Mouse (Mus musculus) stomach, postnatal 0 days (tissue): ENCODE measurements at regions not wholly inside any gene's neighbourhood (a gene's known extent, or its start where the extent isn't known, plus 50 kb on each side); places are given as distances from the start of the nearest gene placed in this dataset.

Experiments
- ATAC-seq: fragments of 200-750 bp; cut with Nextera tagmentation; 2 replicates; pipeline ENCODE4 v1.8.0; 2017; ENCODE audit not compliant: low FRiP score, low TSS enrichment
- DNase-seq: peaks from one replicate; pipeline ENCODE4 v3.0.0-alpha.2; 2016; ENCODE audit warnings: low spot score
- H3K27ac ChIP-seq: fragments of 300-500 bp; sonication (generic); replicated peaks from 2 replicates; pipeline ENCODE4 v1.5.1; 2014; ENCODE audit warnings: mild to moderate bottlenecking, control low read depth
- H3K27me3 ChIP-seq: fragments of 300-500 bp; sonication (generic); 2 replicates; pipeline ENCODE4 v1.6.1; 2014; ENCODE audit warnings: low read length; ENCODE audit not compliant: control insufficient read depth, insufficient read depth
- H3K36me3 ChIP-seq: fragments of 300-500 bp; sonication (generic); 2 replicates; pipeline ENCODE4 v1.6.1; 2014; ENCODE audit warnings: low read length, mixed read lengths; ENCODE audit not compliant: control insufficient read depth, insufficient read depth
- H3K4me1 ChIP-seq: fragments of 300-500 bp; sonication (generic); replicated peaks from 2 replicates; pipeline ENCODE4 v1.6.1; 2014; ENCODE audit warnings: antibody characterized with exemption; ENCODE audit not compliant: control insufficient read depth, insufficient read depth
- H3K4me2 ChIP-seq: fragments of 300-500 bp; sonication (generic); replicated peaks from 2 replicates; pipeline ENCODE4 v1.6.1; 2014; ENCODE audit warnings: low read depth, mild to moderate bottlenecking, control low read depth, moderate library complexity
- H3K4me3 ChIP-seq: fragments of 300-500 bp; sonication (generic); 2 replicates; pipeline ENCODE4 v1.5.1; 2014; ENCODE audit warnings: low read depth, low read length, control low read depth
- H3K9ac ChIP-seq: fragments of 300-500 bp; sonication (generic); 2 replicates; pipeline ENCODE4 v1.6.1; 2014; ENCODE audit warnings: mild to moderate bottlenecking, low read length, control low read depth, mixed read lengths
- H3K9me3 ChIP-seq: fragments of 300-500 bp; sonication (generic); 2 replicates; pipeline ENCODE4 v1.6.1; 2016; ENCODE audit warnings: low read length; ENCODE audit not compliant: control insufficient read depth
- CTCF ChIP-seq: IDR thresholded peaks from 2 replicates; pipeline ENCODE4 v1.5.1; 2016; ENCODE audit warnings: antibody characterized with exemption, low read depth, mild to moderate bottlenecking, moderate library complexity
- EP300 ChIP-seq: optimal IDR thresholded peaks from 2 replicates; pipeline ENCODE3; 2016; ENCODE audit warnings: antibody characterized with exemption
- WGBS: fragments of 180-500 bp; shearing (Covaris S2); extraction: QIAGEN DNeasy Blood & Tissue Kit; methylation state at CpG from one replicate; pipeline ENCODE4 v1.1.7; 2014; 5-methylcytosine and 5-hydroxymethylcytosine counted together

GRCm38 (mm10) chr16:74582645-74583423, 171.2 kb upstream of the Robo2 start:
- no peak for TF ChIP-seq CTCF
- no peak for TF ChIP-seq EP300
- H3K9me3 ChIP-seq: no peaks in the 10 kb centered on the region
- WGBS: 87% methylated on average over 4 of the region's 4 CpGs
- no peaks in the 10 kb centered on the region for H3K27me3 ChIP-seq
- H3K4me3 ChIP-seq: no peak overlapping the region
- no peak for DNase-seq
- no peak overlapping the region for H3K27ac ChIP-seq
- no peaks in the 10 kb centered on the region for H3K36me3 ChIP-seq
- no peak for ATAC-seq
- no peak overlapping the region for H3K9ac ChIP-seq
- no peaks in the 10 kb centered on the region for H3K4me1 ChIP-seq
- H3K4me2 ChIP-seq: no peak overlapping the region

- no peak overlapping the region for H3K27ac ChIP-seq
- no peaks in the 10 kb centered on the region for H3K36me3 ChIP-seq
- DNase-seq (no peak), ATAC-seq (no peak)
- no peaks in the 10 kb centered on the region for H3K9me3 ChIP-seq
- no peaks in the 10 kb centered on the region for H3K4me1 ChIP-seq
- no peak overlapping the region for H3K9ac ChIP-seq
- H3K4me3 ChIP-seq: no peak overlapping the region
- no peak overlapping the region for H3K4me2 ChIP-seq
- no peaks in the 10 kb centered on the region for H3K27me3 ChIP-seq
- WGBS: 79% methylated on average over 5 of the region's 5 CpGs
- TF ChIP-seq EP300 (no peak), CTCF (no peak)
Measured at GRCm38 (mm10) chr16:74548374-74548773, 136.7 kb upstream of the Robo2 start.

- H3K27me3 ChIP-seq: no peaks in the 10 kb centered on the region
- no peak for TF ChIP-seq CTCF
- no peak for TF ChIP-seq EP300
- H3K9ac ChIP-seq: no peak overlapping the region
- H3K9me3 ChIP-seq: no peaks in the 10 kb centered on the region
- no peak for ATAC-seq
- H3K36me3 ChIP-seq: no peaks in the 10 kb centered on the region
- H3K4me2 ChIP-seq: no peak overlapping the region
- H3K4me1 ChIP-seq: no peaks in the 10 kb centered on the region
- DNase-seq: no peak
- 53% methylated on average over 2 of the region's 2 CpGs for WGBS
- H3K27ac ChIP-seq: no peak overlapping the region
- H3K4me3 ChIP-seq: no peak overlapping the region
Measured at GRCm38 (mm10) chr16:74530531-74530930, 118.9 kb upstream of the Robo2 start.

- no peak overlapping the region for H3K4me2 ChIP-seq
- H3K9me3 ChIP-seq: no peaks in the 10 kb centered on the region
- no peak overlapping the region for H3K9ac ChIP-seq
- H3K4me1 ChIP-seq: no peaks in the 10 kb centered on the region
- ATAC-seq (no peak), DNase-seq (no peak)
- H3K27ac ChIP-seq: no peak overlapping the region
- H3K36me3 ChIP-seq: no peaks in the 10 kb centered on the region
- H3K27me3 ChIP-seq: no peaks in the 10 kb centered on the region
- TF ChIP-seq EP300 (no peak), CTCF (no peak)
- H3K4me3 ChIP-seq: no peak overlapping the region
- 37% methylated on average over 3 of the region's 3 CpGs for WGBS
Measured at GRCm38 (mm10) chr16:74528245-74528644, 116.6 kb upstream of the Robo2 start.

- TF ChIP-seq EP300: no peak
- no peak for TF ChIP-seq CTCF
- no peak for ATAC-seq
- no peak overlapping the region for H3K4me3 ChIP-seq
Measured at GRCm38 (mm10) chr16:74526521-74526920, 114.9 kb upstream of the Robo2 start.

GRCm38 (mm10) chr16:74520501-74520900, 108.9 kb upstream of the Robo2 start:
- Histone ChIP-seq H3K36me3 (no peaks in the 10 kb centered on the region), H3K27ac (no peak overlapping the region), H3K4me3 (no peak overlapping the region), H3K4me2 (no peak overlapping the region), H3K4me1 (no peaks in the 10 kb centered on the region), H3K9me3 (no peaks in the 10 kb centered on the region), H3K9ac (no peak overlapping the region), H3K27me3 (no peaks in the 10 kb centered on the region)
- 76% methylated on average over 4 of the region's 4 CpGs for WGBS
- TF ChIP-seq CTCF (no peak), EP300 (no peak)
- no peak for DNase-seq
- ATAC-seq: no peak

More at GRCm38 (mm10) chr16:74526521-74526920, 114.9 kb upstream of the Robo2 start:
- H3K27ac ChIP-seq: no peak overlapping the region
- no peak overlapping the region for H3K4me2 ChIP-seq
- H3K4me1 ChIP-seq: no peaks in the 10 kb centered on the region
- WGBS: 64% methylated on average over 1 of the region's 1 CpGs
- H3K36me3 ChIP-seq: no peaks in the 10 kb centered on the region
- no peak overlapping the region for H3K9ac ChIP-seq
- no peaks in the 10 kb centered on the region for H3K9me3 ChIP-seq
- no peak for DNase-seq
- no peaks in the 10 kb centered on the region for H3K27me3 ChIP-seq
